In genomic region chr1:56972950-56973592, GRCm38 (mm10) we compare ENCODE assay signal across 8 mouse cellular contexts. TPM values are rescaled to one million over a fixed set of nuclear protein-coding genes. Genes with fewer than 3 reads are reported as not detected.
DNase-seq lines count a peak whose midpoint lies in the region; ATAC-seq lines count a peak whose summit lies in the region.

No protein-coding gene starts in this region.

- ATAC-seq in megakaryocyte, adult 5-6 weeks (ENCODE audit: poor library complexity, severe bottlenecking), result peak; percentile 66

- peak; percentile 79 for DNase-seq in WW6 (ENCODE audit: low read depth, low spot score)
- peak; percentile 95 to 98 for DNase-seq in cerebellum, postnatal 36 days
- DNase-seq in gastrocnemius, adult 8-10 months (ENCODE audit: low spot score in 2 of 2), result peak; percentile 87 to 90
- peak; percentile 86 for DNase-seq in hindlimb bud, embryonic 11.5 days (ENCODE audit: extremely low spot score, low read depth, low spot score)
- DNase-seq in left cerebral cortex, adult 8-10 months (ENCODE audit: low spot score in 2 of 2), result peak; percentile 77 to 96
- peak; percentile 92 to 94 for DNase-seq in right cerebral cortex, adult 2 months (ENCODE audit: low spot score in 2 of 2)
- peak; percentile 82 for DNase-seq in urinary bladder, postnatal 10 days (ENCODE audit: low spot score)

RNA-seq across cellular contexts. Expression of gene Satb2, which starts 5.4 kb away (rescaled TPM):
- total RNA-seq in gastrocnemius, adult 8-10 months (2022), result under 1 TPM; 0.16 to 0.59 (median 0.18) TPM
- 10 to 100 TPM; 56.2 to 62.9 (median 59.9) TPM for total RNA-seq in left cerebral cortex, adult 8-10 months (2022)
- 1.1 and 1.2 TPM in 2 replicates for total RNA-seq in megakaryocyte, adult 5-6 weeks (2015)
- total RNA-seq in megakaryocyte, adult 5-6 weeks (2017), result 0.29 and 0.98 TPM in 2 replicates

Comparison
In these comparisons a context has a peak if more than half of its experiments do, and no peak if none do; other contexts are left out.
1. Peak in every context shown above with its lines: DNase-seq and ATAC-seq.
2. RNA of gene Satb2, which starts 5.4 kb away (total RNA-seq): 56.2 to 62.9 TPM in left cerebral cortex, adult 8-10 months; 0.29 to 1.2 TPM in megakaryocyte, adult 5-6 weeks and 0.16 to 0.59 TPM in gastrocnemius, adult 8-10 months; every median in the first group is over 10 times any median in the second.